Mouse (Mus musculus) left cerebral cortex, postnatal 10 days (tissue): ENCODE results near the gene Hist1h2an. TPM values are rescaled to one million over a fixed set of nuclear protein-coding genes. Genes with fewer than 3 reads are reported as not detected.
A peak's percentile ranks its signal among the peaks of the same experiment; 100 is the strongest.
"Not testable (repeated sequence)": the region's sequence is repeated elsewhere in the genome, so short reads cannot be mapped to it uniquely, and the experiment has no call there.

Experiments used
- DNase-seq, 2 experiments: peaks; one replicate each; pipeline ENCODE4 v3.0.0; 2021 to 2022; ENCODE audit warnings: low spot score in 2 of 2, mixed read lengths in 1 of 2; ENCODE audit errors: extremely low spot score in 1 of 2
- intact Hi-C: fragments of 180-260 bp; cut with DNase I; formaldehyde crosslinking; loops from one replicate; pipeline ENCODE4 v1.15.1; 2025
- microRNA-seq: library from miRNA; unstranded; fragments of <30 nt; microRNA quantifications from one replicate; pipeline ENCODE4 v1.2.0, GENCODE M21; 2022
- total RNA-seq, 2 experiments: library from RNA; stranded (reverse); gene quantifications; 2 replicates each; pipeline ENCODE4 v1.2.3; 2021

Hist1h2an gene
- total RNA-seq, 2 experiments from 2014 or later: 5.2 to 6.1 TPM

DNA sequence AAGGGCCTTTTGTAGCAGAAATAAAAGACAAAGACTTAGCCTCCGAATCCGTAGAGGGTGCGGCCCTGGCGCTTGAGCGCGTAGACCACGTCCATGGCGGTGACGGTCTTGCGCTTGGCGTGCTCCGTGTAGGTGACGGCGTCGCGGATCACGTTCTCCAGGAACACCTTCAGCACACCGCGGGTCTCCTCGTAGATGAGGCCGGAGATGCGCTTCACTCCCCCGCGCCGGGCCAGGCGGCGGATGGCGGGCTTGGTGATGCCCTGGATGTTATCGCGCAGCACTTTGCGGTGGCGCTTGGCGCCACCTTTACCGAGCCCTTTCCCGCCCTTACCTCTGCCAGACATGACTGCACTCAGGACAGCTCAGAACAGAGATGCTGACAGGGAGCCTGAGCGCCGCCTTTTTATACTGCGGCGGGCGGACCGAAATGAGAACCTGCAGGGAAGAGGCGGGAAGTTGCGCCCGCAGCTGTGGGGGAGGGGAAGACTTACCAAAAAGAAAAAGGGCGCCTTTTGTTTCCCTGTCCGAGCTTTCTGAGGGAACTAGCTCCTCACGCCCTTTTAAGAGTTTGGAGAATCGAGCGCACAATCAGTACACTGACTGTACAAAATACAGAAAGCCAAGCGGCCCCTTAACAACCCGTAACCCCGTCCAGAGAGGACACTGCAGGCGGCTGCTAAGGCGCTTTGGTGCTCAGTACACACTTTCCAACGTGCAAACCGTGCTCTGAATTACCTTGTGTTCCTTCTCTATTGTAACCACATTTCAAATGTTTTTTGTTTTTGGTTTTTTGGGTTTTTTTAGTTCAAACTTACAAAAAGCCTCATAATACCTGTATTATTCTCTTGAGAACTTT, 36.6 kb downstream of the Hist1h2an start, which contains the start of gene Hist1h4k:
Gene Hist1h4k (minus strand): TSS at position 347 of the 859 bp plus-strand sequence.
- DNase-seq: peak; percentile 92 to 94
- intact Hi-C loops: not testable (repeated sequence)

DNA sequence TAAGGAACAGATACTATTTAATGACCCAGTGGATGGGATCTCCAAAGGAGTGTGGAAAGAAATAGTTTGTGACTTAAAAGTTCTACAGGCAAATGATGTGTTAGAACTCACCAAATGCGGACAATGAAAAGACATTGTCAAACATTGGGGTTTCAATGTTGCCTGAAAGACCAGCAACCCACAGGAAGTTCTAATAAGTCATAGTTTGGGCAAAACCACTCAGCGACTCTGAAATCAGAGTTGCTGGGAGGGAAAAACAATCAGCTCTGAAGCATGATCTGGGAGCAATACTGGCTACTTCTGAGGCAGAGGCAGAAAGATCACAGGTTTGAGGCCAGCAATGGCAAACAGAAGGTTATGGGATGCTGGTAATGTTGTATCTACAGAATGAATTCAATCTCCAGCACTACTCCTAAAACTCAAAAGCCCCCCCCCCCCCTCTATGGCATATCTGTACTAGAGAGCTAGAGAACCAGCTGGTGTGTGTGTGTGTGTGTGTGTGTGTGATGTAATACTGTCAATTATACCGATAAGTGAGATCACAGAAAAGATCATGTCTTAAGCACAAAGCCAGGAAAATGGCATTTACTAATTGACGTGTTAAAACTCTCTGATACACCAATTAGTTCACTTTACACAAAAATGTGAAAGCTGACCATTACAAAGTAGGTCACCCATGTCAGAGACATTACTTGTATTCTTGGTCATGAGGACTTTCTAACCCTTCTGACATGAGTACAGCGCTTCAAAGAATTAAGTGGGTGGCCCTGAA, 37.4 kb downstream of the Hist1h2an start:
- intact Hi-C loops: no loop called here
- DNase-seq: no peak

DNA sequence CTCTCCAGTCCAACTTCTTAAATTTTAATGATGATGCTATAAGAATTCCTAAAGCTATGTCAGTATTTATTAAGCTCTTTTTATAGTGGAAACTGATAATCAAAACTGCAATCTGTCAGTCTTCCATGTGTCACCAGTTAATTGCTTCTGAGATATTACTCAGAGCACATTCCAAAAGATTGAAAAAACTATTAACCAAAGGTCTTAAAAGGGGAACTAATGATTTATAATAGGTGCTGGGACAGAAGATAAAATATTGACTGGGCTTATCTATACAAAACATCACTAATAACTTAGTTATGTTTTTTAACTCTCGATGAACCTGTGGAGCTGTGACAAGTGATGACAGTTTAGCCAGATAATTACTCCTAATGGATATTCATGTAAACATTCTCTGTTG, 42.0 kb downstream of the Hist1h2an start:
- intact Hi-C loops: no loop called here
- DNase-seq: no peak

Small RNAs within 50 kb of the gene (microRNA-seq; reads per million reads assigned to microRNA genes)
- gene Gm19658 (not detected), gene Gm44346 (not detected), gene Gm44454 (not detected), gene Gm44466 (not detected)

Other genes with a start within 250 kb of the Hist1h2an start
- not detected for gene Olfr1366, start 244.4 kb downstream of the Hist1h2an start, total RNA-seq
- not detected for gene Olfr1535, start 227.3 kb downstream of the Hist1h2an start, total RNA-seq
- not detected for gene Olfr1364, start 205.5 kb downstream of the Hist1h2an start, total RNA-seq
- not detected for gene Olfr1362, start 173.2 kb downstream of the Hist1h2an start, total RNA-seq
- gene Olfr11, start 144.7 kb downstream of the Hist1h2an start, total RNA-seq: not detected
- not detected for gene Olfr1361, start 123.8 kb downstream of the Hist1h2an start, total RNA-seq
- not detected for gene Olfr1360, start 109.8 kb downstream of the Hist1h2an start, total RNA-seq
- not detected for gene Olfr1359, start 89.1 kb downstream of the Hist1h2an start, total RNA-seq
- gene Hist1h2bl, start 71.1 kb downstream of the Hist1h2an start, total RNA-seq: 10 to 100 TPM; 41.4 to 52.8 TPM
- gene Hist1h2ai, start 70.8 kb downstream of the Hist1h2an start, total RNA-seq: 10 to 100 TPM; 68.4 to 76.2 TPM
- 10 to 100 TPM; 69.3 to 80.8 TPM for gene Hist1h3h, start 69.6 kb downstream of the Hist1h2an start, total RNA-seq
- 10 to 100 TPM; 10.1 to 13.9 TPM for gene Hist1h2bm, start 65.2 kb downstream of the Hist1h2an start, total RNA-seq
- gene Hist1h4j, start 52.2 kb downstream of the Hist1h2an start, total RNA-seq: 10 to 100 TPM; 13.5 to 16.2 TPM
- gene Hist1h4k, start 36.7 kb downstream of the Hist1h2an start, total RNA-seq: 100 to 1,000 TPM; 306 to 311 TPM
- 10 to 100 TPM; 23.0 to 24.1 TPM for gene Hist1h2ak, start 33.4 kb downstream of the Hist1h2an start, total RNA-seq
- 10 to 100 TPM; 23.0 to 25.1 TPM for gene Hist1h2bn, start 33.1 kb downstream of the Hist1h2an start, total RNA-seq
- 10 to 100 TPM; 19.5 to 20.4 TPM for gene Hist1h1b, start 6.6 kb downstream of the Hist1h2an start, total RNA-seq
- gene Hist1h3i, start 3.8 kb downstream of the Hist1h2an start, total RNA-seq: 10 to 100 TPM; 53.5 to 57.3 TPM
- 10 to 100 TPM; 16.5 to 17.0 TPM for gene Hist1h2bp, start 243 bp upstream of the Hist1h2an start, total RNA-seq
- 10 to 100 TPM; 48.3 to 50.2 TPM for gene Hist1h2bq, start 23.0 kb upstream of the Hist1h2an start, total RNA-seq
- not detected for gene Hist1h2ao, start 23.2 kb upstream of the Hist1h2an start, total RNA-seq
- gene Hist1h4m, start 24.5 kb upstream of the Hist1h2an start, total RNA-seq: 100 to 1,000 TPM; 180 to 194 TPM
- 10 to 100 TPM; 21.2 to 27.5 TPM for gene Hist1h4n, start 45.0 kb upstream of the Hist1h2an start, total RNA-seq
- gene Hist1h2ap, start 46.3 kb upstream of the Hist1h2an start, total RNA-seq: 10 to 100 TPM; 66.4 to 75.9 TPM
- gene Hist1h2br, start 46.5 kb upstream of the Hist1h2an start, total RNA-seq: 10 to 100 TPM; 47.5 to 49.6 TPM
- 1 to 10 TPM; 3.9 to 5.1 TPM for gene Zfp184, start 157.9 kb upstream of the Hist1h2an start, total RNA-seq
- not detected for gene Pom121l2, start 194.0 kb upstream of the Hist1h2an start, total RNA-seq
- gene Prss16, start 222.5 kb upstream of the Hist1h2an start, total RNA-seq: under 1 TPM in 1 of 2 experiments, not detected in 1; 0.55 TPM
- 10 to 100 TPM; 37.9 to 54.9 TPM for gene Hist1h2ah, start 248.3 kb upstream of the Hist1h2an start, total RNA-seq
- 10 to 100 TPM; 38.0 to 50.2 TPM for gene Hist1h2bk, start 248.7 kb upstream of the Hist1h2an start, total RNA-seq